Mouse (Mus musculus): Measurements from ENCODE around the gene Tbc1d1.

GRCm38 (mm10) chr5:64107596-64108289 is 48.4 kb upstream of the Tbc1d1 start:
- no peak for TF ChIP-seq GATA1 (IDR thresholded peaks at IDR 0.05; ENCODE audit: borderline replicate concordance, low read length)
- TF ChIP-seq FLI1 (IDR thresholded peaks at IDR 0.05; ENCODE audit: low read length): no peak

Measured in megakaryocyte, embryonic 14.5 days (primary cell).